Mouse (Mus musculus) MEL (cell line): ENCODE results near the gene Plekhh3.

ENCODE experiments used
- BHLHE40 ChIP-seq: IDR thresholded peaks from 2 replicates; pipeline ENCODE4 v1.6.1; 2012; ENCODE audit warnings: low read depth, mild to moderate bottlenecking, inconsistent platforms, low read length, improper control_type of control experiment, borderline replicate concordance
- CHD1 ChIP-seq: IDR thresholded peaks from 2 replicates; pipeline ENCODE4 v1.6.1; 2012; ENCODE audit warnings: low read depth, mild to moderate bottlenecking, inconsistent platforms, low read length, improper control_type of control experiment
- CHD2 ChIP-seq: IDR thresholded peaks from 2 replicates; pipeline ENCODE4 v1.6.1; 2011; ENCODE audit warnings: low read length, improper control_type of control experiment
- CTCF ChIP-seq, 3 experiments: IDR thresholded peaks in 2 of 3; conservative IDR thresholded peaks in 1 of 3; 2 replicates each; pipeline ENCODE4 v1.5.1; 2011 to 2012; ENCODE audit warnings: low read length in 3 of 3, low read depth in 2 of 3, mild to moderate bottlenecking in 2 of 3, improper control_type of control experiment in 1 of 3, inconsistent platforms in 1 of 3, mixed read lengths in 1 of 3, moderate library complexity in 1 of 3; ENCODE audit not compliant: control insufficient read depth in 1 of 3, insufficient read depth in 1 of 3, poor library complexity in 1 of 3, severe bottlenecking in 1 of 3
- EP300 ChIP-seq, 2 experiments: IDR thresholded peaks; 2 replicates each; pipeline ENCODE4 v1.6.1; 2011; ENCODE audit warnings: improper control_type of control experiment in 2 of 2, low read length in 2 of 2, low read depth in 1 of 2, mild to moderate bottlenecking in 1 of 2
- JUND ChIP-seq: IDR thresholded peaks from 2 replicates; pipeline ENCODE4 v1.6.1; 2011; ENCODE audit warnings: low read depth, mild to moderate bottlenecking, improper control_type of control experiment, low read length
- MAX ChIP-seq: IDR thresholded peaks from 2 replicates; pipeline ENCODE4 v1.6.1; 2011; ENCODE audit warnings: low read length, improper control_type of control experiment
- POLR2AphosphoS2 ChIP-seq: IDR thresholded peaks from 2 replicates; pipeline ENCODE4 v1.6.1; 2011; ENCODE audit warnings: low read length, improper control_type of control experiment
- USF1 ChIP-seq: IDR thresholded peaks from 2 replicates; pipeline ENCODE4 v1.6.1; 2014; ENCODE audit warnings: low read depth, mild to moderate bottlenecking, inconsistent platforms, low read length, improper control_type of control experiment, moderate library complexity

DNA sequence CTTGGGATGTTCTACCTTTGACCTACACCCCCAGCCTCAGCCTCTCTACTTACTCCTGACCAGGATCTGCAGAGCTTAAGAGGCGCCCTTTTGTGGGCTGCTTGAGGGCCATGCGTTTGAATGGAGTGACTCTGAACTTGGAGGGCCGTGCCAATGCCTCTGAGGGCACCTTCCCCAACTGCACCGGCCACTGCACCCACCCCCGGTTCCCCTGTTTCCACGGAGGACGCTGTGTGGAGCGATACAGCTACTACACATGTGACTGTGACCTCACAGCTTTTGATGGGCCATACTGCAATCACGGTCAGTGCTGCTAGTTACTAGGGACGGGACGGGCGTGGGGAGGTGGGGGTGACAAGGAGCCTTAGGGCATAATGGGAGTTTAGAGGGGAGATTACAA lies 13.8 kb upstream of the Plekhh3 start:
- no peak for TF ChIP-seq POLR2AphosphoS2
- TF ChIP-seq CTCF (IDR thresholded peaks at IDR 0.05 in 2 of 3, conservative IDR thresholded peaks at IDR 0.05 in 1 of 3; ENCODE audit: control insufficient read depth in 1 of 3, insufficient read depth in 1 of 3, low read depth in 2 of 3, low read length in 3 of 3, poor library complexity in 1 of 3, severe bottlenecking in 1 of 3) = no peak
- TF ChIP-seq JUND = no peak
- TF ChIP-seq CHD1 = no peak
- no peak for TF ChIP-seq BHLHE40
- no peak for TF ChIP-seq CHD2
- no peak for TF ChIP-seq EP300 (IDR thresholded peaks at IDR 0.05; ENCODE audit: low read depth in 1 of 2, low read length in 2 of 2)
- no peak for TF ChIP-seq MAX
- TF ChIP-seq USF1 = no peak
